ENCODE assay signal across 8 mouse cellular contexts in genomic region chr16:43504151-43504550, GRCm38 (mm10).
A peak's percentile ranks its signal among the peaks of the same experiment; 100 is the strongest.
DNase-seq lines count a peak whose midpoint lies in the region; ATAC-seq and TF ChIP-seq lines count a peak whose summit lies in the region.

No protein-coding gene starts in this region.

- ATAC-seq in lung, embryonic 14.5 days (ENCODE audit: insufficient read depth), result no peak
- ATAC-seq in monocyte, adult 5-6 weeks (replicated peaks; ENCODE audit: insufficient number of reproducible peaks, low FRiP score, low TSS enrichment, poor library complexity, severe bottlenecking), result no peak

- 0% methylated on average over 3 of the region's 3 CpGs for WGBS in kidney, adult 2 months
- WGBS in lung, embryonic 14.5 days, result 0% methylated on average over 3 of the region's 3 CpGs

- H3K4me3 ChIP-seq in kidney, adult 2 months (ENCODE audit: insufficient read depth, low read depth, low read length), result no peak overlapping the region
- peak overlapping the region; percentile 34; the same call in 1 of the 2 replicates for H3K4me3 ChIP-seq in lung, embryonic 14.5 days (ENCODE audit: low read depth, low read length)

- no peaks in the 10 kb centered on the region for H3K9me3 ChIP-seq in lung, embryonic 14.5 days (ENCODE audit: low read depth, low read length)

- no peak for TF ChIP-seq CTCF in kidney, adult 2 months (conservative IDR thresholded peaks at IDR 0.05; ENCODE audit: insufficient read depth, insufficient read length, low read depth, low read length)
- no peak for TF ChIP-seq CTCF in lung, embryonic 14.5 days (IDR thresholded peaks at IDR 0.05; ENCODE audit: low read depth)

- H3K27ac ChIP-seq in kidney, adult 2 months (ENCODE audit: insufficient read depth, low read depth, low read length), result no peak overlapping the region
- H3K27ac ChIP-seq in lung, embryonic 14.5 days (ENCODE audit: low read depth), result no peak overlapping the region

- H3K36me3 ChIP-seq in kidney, adult 2 months (ENCODE audit: control insufficient read depth, insufficient read depth, low read length), result no peaks in the 10 kb centered on the region
- H3K36me3 ChIP-seq in lung, embryonic 14.5 days (ENCODE audit: insufficient read depth), result no peaks in the 10 kb centered on the region

- TF ChIP-seq POLR2A in kidney, adult 2 months (IDR thresholded peaks at IDR 0.05; ENCODE audit: low read depth, low read length), result no peak

- DNase-seq in kidney, adult 2 months, result peak; percentile 58
- no peak for DNase-seq in kidney, adult 18-20 months
- DNase-seq in cerebellum, postnatal 4 days (ENCODE audit: low spot score in 2 of 2), result peak; percentile 57 to 80
- DNase-seq in gastrocnemius, postnatal 4 days (ENCODE audit: low spot score in 2 of 2), result peak; percentile 76 to 89
- peak; percentile 42 for DNase-seq in kidney, adult 9 months
- peak; percentile 85 for DNase-seq in lung, embryonic 14.5 days
- DNase-seq in ovary, postnatal 14 days (ENCODE audit: low spot score), result peak; percentile 67

- H3K4me1 ChIP-seq in kidney, adult 2 months (ENCODE audit: control insufficient read depth, insufficient read depth, low read length), result peaks cover 9% of the 10 kb centered on the region; the same call in 1 of the 2 replicates
- H3K4me1 ChIP-seq in lung, embryonic 14.5 days (ENCODE audit: insufficient read depth), result no peaks in the 10 kb centered on the region

- H3K9ac ChIP-seq in lung, embryonic 14.5 days, result no peak overlapping the region

- H3K27me3 ChIP-seq in kidney, adult 2 months (replicated peaks; ENCODE audit: control insufficient read depth, insufficient read depth, low read length), result no peaks in the 10 kb centered on the region
- no peaks in the 10 kb centered on the region for H3K27me3 ChIP-seq in lung, embryonic 14.5 days (ENCODE audit: insufficient read depth, low read length)

- peak overlapping the region; percentile 67 for H3K4me2 ChIP-seq in lung, embryonic 14.5 days
